ENCODE assay signal across 27 mouse cellular contexts in genomic region chr3:159736070-159736469, GRCm38 (mm10).
DNase-seq lines count a peak whose midpoint lies in the region; ATAC-seq and TF ChIP-seq lines count a peak whose summit lies in the region.
"Had no signal": no experiment of that assay in that cellular context is flagged by ENCODE, and none has a peak within 500 bp of the region (broad histone marks: within the 10 kb centered on the region; RNA-seq: fewer than 3 reads in every experiment).

No protein-coding gene starts in this region.

- TF ChIP-seq CTCF in liver, postnatal 0 days (IDR thresholded peaks at IDR 0.05; ENCODE audit: low read depth), result no peak
- no peak for TF ChIP-seq CTCF in lung, postnatal 0 days (IDR thresholded peaks at IDR 0.05)

- peak; percentile 86 for ATAC-seq in liver, embryonic 11.5 days (replicated peaks; ENCODE audit: low FRiP score)
- ATAC-seq in liver, postnatal 0 days, result no peak
- ATAC-seq in liver, embryonic 13.5 days (ENCODE audit: low read depth), result peak; percentile 91
- ATAC-seq in liver, embryonic 16.5 days (ENCODE audit: low read depth), result peak; percentile 64
- no peak for ATAC-seq in lung, postnatal 0 days
- ATAC-seq: activated CD4-positive, CD25-positive, alpha-beta regulatory T cell, adult 4 months; forebrain, embryonic 14.5 days; forebrain, postnatal 0 days had no signal

- no peak overlapping the region for H3K4me2 ChIP-seq in liver, embryonic 11.5 days
- H3K4me2 ChIP-seq in liver, postnatal 0 days (ENCODE audit: low read depth, low read length), result no peak overlapping the region
- H3K4me2 ChIP-seq in liver, embryonic 13.5 days, result no peak overlapping the region
- no peak overlapping the region for H3K4me2 ChIP-seq in liver, embryonic 16.5 days (ENCODE audit: low read depth, low read length)
- no peak overlapping the region for H3K4me2 ChIP-seq in lung, postnatal 0 days (replicated peaks; ENCODE audit: low read depth, low read length)
- H3K4me2 ChIP-seq: embryonic facial prominence, embryonic 12.5 days; embryonic facial prominence, embryonic 15.5 days; heart, embryonic 13.5 days; hindbrain, embryonic 12.5 days; hindbrain, embryonic 15.5 days had no signal

- no peak for DNase-seq in liver, embryonic 11.5 days (ENCODE audit: low spot score)
- DNase-seq in liver, postnatal 0 days, result no peak
- DNase-seq in MEL-GATA-1-ER (ENCODE audit: extremely low read depth, low read depth), result peak; percentile 78
- DNase-seq in liver, embryonic 13.5 days, result peak; percentile 1
- DNase-seq in lung, postnatal 4 days, result no peak
- DNase-seq in gastrocnemius, postnatal 25 days, result no peak
- DNase-seq in lung, postnatal 0 days (ENCODE audit: low spot score), result no peak
- DNase-seq: adrenal gland, adult 8-10 months; adrenal gland, postnatal 25 days; cerebellum, adult 11 months; cerebellum, adult 2 months; cerebellum, adult 9-11 months; cerebellum, postnatal 25 days; forebrain, postnatal 0 days; gastrocnemius, adult 2 months; gastrocnemius, postnatal 14 days; heart, adult 18-20 months; heart, postnatal 14 days had no signal

- no peaks in the 10 kb centered on the region for H3K36me3 ChIP-seq in liver, embryonic 11.5 days (ENCODE audit: control insufficient read depth, insufficient read depth, low read length)
- H3K36me3 ChIP-seq in liver, postnatal 0 days (replicated peaks; ENCODE audit: insufficient read depth, low read length), result no peaks in the 10 kb centered on the region
- no peaks in the 10 kb centered on the region for H3K36me3 ChIP-seq in liver, embryonic 13.5 days
- no peaks in the 10 kb centered on the region for H3K36me3 ChIP-seq in liver, embryonic 16.5 days (ENCODE audit: control insufficient read depth, insufficient read depth)
- H3K36me3 ChIP-seq in lung, postnatal 0 days (ENCODE audit: insufficient read depth, low read length), result no peaks in the 10 kb centered on the region
- H3K36me3 ChIP-seq: embryonic facial prominence, embryonic 12.5 days; embryonic facial prominence, embryonic 15.5 days; heart, embryonic 10.5 days; heart, embryonic 13.5 days; hindbrain, embryonic 12.5 days; hindbrain, embryonic 15.5 days had no signal

- H3K9ac ChIP-seq in liver, embryonic 11.5 days (ENCODE audit: low read depth, low read length), result no peak overlapping the region
- no peak overlapping the region for H3K9ac ChIP-seq in liver, postnatal 0 days (replicated peaks)
- no peak overlapping the region for H3K9ac ChIP-seq in liver, embryonic 13.5 days
- no peak overlapping the region for H3K9ac ChIP-seq in liver, embryonic 16.5 days (ENCODE audit: low read depth, low read length)
- H3K9ac ChIP-seq in lung, postnatal 0 days (replicated peaks; ENCODE audit: low read depth), result no peak overlapping the region
- H3K9ac ChIP-seq: embryonic facial prominence, embryonic 12.5 days; embryonic facial prominence, embryonic 15.5 days; forebrain, postnatal 0 days; heart, embryonic 13.5 days; hindbrain, embryonic 12.5 days; hindbrain, embryonic 15.5 days had no signal

- no peak overlapping the region for H3K4me3 ChIP-seq in liver, embryonic 11.5 days (ENCODE audit: low read depth, low read length)
- no peak overlapping the region for H3K4me3 ChIP-seq in liver, postnatal 0 days (ENCODE audit: low read depth, low read length)
- H3K4me3 ChIP-seq in liver, embryonic 13.5 days (replicated peaks), result no peak overlapping the region
- H3K4me3 ChIP-seq in liver, embryonic 16.5 days (ENCODE audit: low read depth, low read length), result no peak overlapping the region
- no peak overlapping the region for H3K4me3 ChIP-seq in lung, postnatal 0 days (ENCODE audit: low read depth, low read length)
- H3K4me3 ChIP-seq: embryonic facial prominence, embryonic 12.5 days; embryonic facial prominence, embryonic 15.5 days; gastrocnemius, adult 2 months; heart, embryonic 10.5 days; heart, embryonic 13.5 days; hindbrain, embryonic 12.5 days; hindbrain, embryonic 15.5 days had no signal

- WGBS in liver, embryonic 11.5 days, result 34% methylated on average over 1 of the region's 1 CpGs
- 40% methylated on average over 1 of the region's 1 CpGs for WGBS in liver, postnatal 0 days (ENCODE audit: insufficient replicate concordance)
- 16% methylated on average over 1 of the region's 1 CpGs for WGBS in liver, embryonic 13.5 days (ENCODE audit: insufficient replicate concordance)
- 8% methylated on average over 1 of the region's 1 CpGs for WGBS in liver, embryonic 16.5 days (ENCODE audit: insufficient replicate concordance)
- 60% methylated on average over 1 of the region's 1 CpGs for WGBS in lung, postnatal 0 days

- H3K27ac ChIP-seq in liver, embryonic 11.5 days (ENCODE audit: low read depth, low read length), result no peak overlapping the region
- no peak overlapping the region for H3K27ac ChIP-seq in liver, postnatal 0 days (ENCODE audit: low read depth)
- H3K27ac ChIP-seq in liver, embryonic 13.5 days, result no peak overlapping the region
- no peak overlapping the region for H3K27ac ChIP-seq in liver, embryonic 16.5 days (ENCODE audit: low read length)
- H3K27ac ChIP-seq in lung, postnatal 0 days (ENCODE audit: low read length), result no peak overlapping the region
- H3K27ac ChIP-seq: embryonic facial prominence, embryonic 12.5 days; embryonic facial prominence, embryonic 15.5 days; gastrocnemius, adult 2 months; heart, embryonic 10.5 days; heart, embryonic 13.5 days; hindbrain, embryonic 12.5 days; hindbrain, embryonic 15.5 days had no signal

- H3K27me3 ChIP-seq in liver, embryonic 11.5 days (replicated peaks; ENCODE audit: control insufficient read depth, insufficient read depth, low read length), result no peaks in the 10 kb centered on the region
- H3K27me3 ChIP-seq in liver, postnatal 0 days (ENCODE audit: insufficient read depth, low read length), result no peaks in the 10 kb centered on the region
- no peaks in the 10 kb centered on the region for H3K27me3 ChIP-seq in liver, embryonic 13.5 days
- H3K27me3 ChIP-seq in liver, embryonic 16.5 days (ENCODE audit: control insufficient read depth, insufficient read depth, low read depth, low read length), result no peaks in the 10 kb centered on the region
- no peaks in the 10 kb centered on the region for H3K27me3 ChIP-seq in lung, postnatal 0 days (replicated peaks; ENCODE audit: insufficient read depth, low read length)
- H3K27me3 ChIP-seq: embryonic facial prominence, embryonic 12.5 days; embryonic facial prominence, embryonic 15.5 days; heart, embryonic 13.5 days; hindbrain, embryonic 12.5 days; hindbrain, embryonic 15.5 days had no signal

- TF ChIP-seq EP300 in liver, postnatal 0 days (IDR thresholded peaks at IDR 0.05; ENCODE audit: low read depth), result no peak
- TF ChIP-seq EP300 in lung, postnatal 0 days (IDR thresholded peaks at IDR 0.05), result no peak

- H3K9me3 ChIP-seq in liver, embryonic 11.5 days (ENCODE audit: control insufficient read depth, low read length), result no peaks in the 10 kb centered on the region
- H3K9me3 ChIP-seq in liver, postnatal 0 days (ENCODE audit: low read length), result no peaks in the 10 kb centered on the region
- no peaks in the 10 kb centered on the region for H3K9me3 ChIP-seq in liver, embryonic 13.5 days (replicated peaks)
- H3K9me3 ChIP-seq in liver, embryonic 16.5 days (replicated peaks; ENCODE audit: control insufficient read depth, low read length), result no peaks in the 10 kb centered on the region
- no peaks in the 10 kb centered on the region for H3K9me3 ChIP-seq in lung, postnatal 0 days (ENCODE audit: low read length)
- H3K9me3 ChIP-seq: embryonic facial prominence, embryonic 12.5 days; embryonic facial prominence, embryonic 15.5 days; heart, embryonic 10.5 days; heart, embryonic 13.5 days; hindbrain, embryonic 12.5 days; hindbrain, embryonic 15.5 days had no signal

- H3K4me1 ChIP-seq in liver, embryonic 11.5 days (replicated peaks; ENCODE audit: control insufficient read depth, insufficient read depth, low read length), result no peaks in the 10 kb centered on the region
- no peaks in the 10 kb centered on the region for H3K4me1 ChIP-seq in liver, postnatal 0 days (ENCODE audit: insufficient read depth)
- 0 out of 2 replicates have a peak, but pooled peaks cover 2% of the 10 kb centered on the region for H3K4me1 ChIP-seq in liver, embryonic 13.5 days (replicated peaks)
- no peaks in the 10 kb centered on the region for H3K4me1 ChIP-seq in liver, embryonic 16.5 days (ENCODE audit: control insufficient read depth, low read depth, low read length)
- H3K4me1 ChIP-seq in lung, postnatal 0 days (ENCODE audit: insufficient read depth, low read depth, low read length), result no peaks in the 10 kb centered on the region
- H3K4me1 ChIP-seq: embryonic facial prominence, embryonic 12.5 days; embryonic facial prominence, embryonic 15.5 days; heart, embryonic 10.5 days; heart, embryonic 13.5 days; hindbrain, embryonic 12.5 days; hindbrain, embryonic 15.5 days had no signal

Comparison
In these comparisons a context has a peak if more than half of its experiments do, and no peak if none do; other contexts are left out.
1. ATAC-seq: peak in liver, embryonic 11.5 days (single experiment), liver, embryonic 13.5 days (single experiment) and liver, embryonic 16.5 days (single experiment); none in liver, postnatal 0 days (single experiment) and lung, postnatal 0 days (single experiment).
2. DNase-seq: peak in MEL-GATA-1-ER (single experiment) and liver, embryonic 13.5 days (single experiment); none in liver, embryonic 11.5 days (single experiment), liver, postnatal 0 days (single experiment), lung, postnatal 4 days (0 of 2), gastrocnemius, postnatal 25 days (single experiment) and lung, postnatal 0 days (single experiment).